Mouse (Mus musculus): ENCODE results near the gene Tmem131l. TPM values are rescaled to one million over a fixed set of nuclear protein-coding genes. Genes with fewer than 3 reads are reported as not detected.
A peak's percentile ranks its signal among the peaks of the same experiment; 100 is the strongest.

The Tmem131l gene
- polyA plus RNA-seq, 1 experiment from 2014 or later, result 89.0 TPM

DNA sequence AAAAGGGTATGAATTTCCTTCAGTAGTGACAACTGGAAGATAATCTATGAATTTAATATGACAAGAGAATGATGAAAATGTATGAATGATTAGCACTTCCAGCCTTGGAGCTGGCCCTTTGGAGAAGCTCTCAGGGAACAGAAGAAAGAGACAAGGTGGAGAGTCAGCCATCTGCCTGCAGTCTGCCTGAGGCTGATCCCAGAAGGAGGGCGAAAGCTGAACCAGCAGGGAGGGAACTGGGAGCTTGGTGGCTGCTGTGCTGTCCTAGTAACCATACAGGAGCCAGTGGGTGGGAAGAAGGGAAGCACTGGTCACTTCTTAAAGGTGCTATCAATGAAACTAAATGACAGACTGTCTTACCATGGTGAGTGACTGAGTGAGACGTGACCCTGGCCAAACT, 74.6 kb downstream of the Tmem131l start:
- ATAC-seq (ENCODE audit: low FRiP score), result no peak
- WGBS, result 69% methylated on average over 2 of the region's 2 CpGs
- H3K4me2 ChIP-seq (replicated peaks; ENCODE audit: low read depth, low read length), result no peak overlapping the region

GRCm38 (mm10) chr3:83963705-83964104, 76.3 kb downstream of the Tmem131l start:
- H3K27me3 ChIP-seq (ENCODE audit: control insufficient read depth, insufficient read depth, low read length), result no peaks in the 10 kb centered on the region
- no peak overlapping the region for H3K4me2 ChIP-seq (replicated peaks; ENCODE audit: low read depth, low read length)
- H3K4me1 ChIP-seq (replicated peaks; ENCODE audit: control insufficient read depth, insufficient read depth, low read length), result no peaks in the 10 kb centered on the region
- no peaks in the 10 kb centered on the region for H3K9me3 ChIP-seq (ENCODE audit: control insufficient read depth, low read length)
- no peak overlapping the region for H3K4me3 ChIP-seq (ENCODE audit: low read depth, low read length)
- 83% methylated on average over 5 of the region's 5 CpGs for WGBS
- H3K36me3 ChIP-seq (ENCODE audit: control insufficient read depth, insufficient read depth, low read length), result peaks cover 8% of the 10 kb centered on the region; the same call in 1 of the 2 replicates
- H3K27ac ChIP-seq (ENCODE audit: low read depth, low read length), result no peak overlapping the region
- ATAC-seq (ENCODE audit: low FRiP score) (no peak), DNase-seq (ENCODE audit: low spot score) (no peak)
- no peak overlapping the region for H3K9ac ChIP-seq (ENCODE audit: low read depth, low read length)

More for the DNA sequence above, 74.6 kb downstream of the Tmem131l start:
- Histone ChIP-seq H3K27ac (ENCODE audit: low read depth, low read length) (0 out of 2 replicates have a peak overlapping the region, but pooled peaks have one; percentile 13), H3K4me3 (ENCODE audit: low read depth, low read length) (no peak overlapping the region), H3K9me3 (ENCODE audit: control insufficient read depth, low read length) (no peaks in the 10 kb centered on the region), H3K27me3 (ENCODE audit: control insufficient read depth, insufficient read depth, low read length) (no peaks in the 10 kb centered on the region), H3K4me1 (replicated peaks; ENCODE audit: control insufficient read depth, insufficient read depth, low read length) (no peaks in the 10 kb centered on the region; the same call in 1 of the 2 replicates), H3K36me3 (ENCODE audit: control insufficient read depth, insufficient read depth, low read length) (0 out of 2 replicates have a peak, but pooled peaks cover 3% of the 10 kb centered on the region), H3K9ac (ENCODE audit: low read depth, low read length) (no peak overlapping the region)
- no peak for DNase-seq (ENCODE audit: low spot score)

- H3K4me2 ChIP-seq (replicated peaks; ENCODE audit: low read depth, low read length), result no peak overlapping the region
- DNase-seq (ENCODE audit: low spot score), result no peak
- H3K4me1 ChIP-seq (replicated peaks; ENCODE audit: control insufficient read depth, insufficient read depth, low read length), result no peaks in the 10 kb centered on the region
- no peak for ATAC-seq (ENCODE audit: low FRiP score)
- H3K27me3 ChIP-seq (ENCODE audit: control insufficient read depth, insufficient read depth, low read length), result no peaks in the 10 kb centered on the region
- no peaks in the 10 kb centered on the region for H3K9me3 ChIP-seq (ENCODE audit: control insufficient read depth, low read length)
- no peak overlapping the region for H3K27ac ChIP-seq (ENCODE audit: low read depth, low read length)
- no peak overlapping the region for H3K9ac ChIP-seq (ENCODE audit: low read depth, low read length)
- WGBS, result 75% methylated on average over 3 of the region's 3 CpGs
- H3K4me3 ChIP-seq (ENCODE audit: low read depth, low read length), result no peak overlapping the region
- H3K36me3 ChIP-seq (ENCODE audit: control insufficient read depth, insufficient read depth, low read length), result peaks cover 8% of the 10 kb centered on the region; the same call in 1 of the 2 replicates
These were observed 77.4 kb downstream of the Tmem131l start for GRCm38 (mm10) chr3:83962571-83962970.

DNA sequence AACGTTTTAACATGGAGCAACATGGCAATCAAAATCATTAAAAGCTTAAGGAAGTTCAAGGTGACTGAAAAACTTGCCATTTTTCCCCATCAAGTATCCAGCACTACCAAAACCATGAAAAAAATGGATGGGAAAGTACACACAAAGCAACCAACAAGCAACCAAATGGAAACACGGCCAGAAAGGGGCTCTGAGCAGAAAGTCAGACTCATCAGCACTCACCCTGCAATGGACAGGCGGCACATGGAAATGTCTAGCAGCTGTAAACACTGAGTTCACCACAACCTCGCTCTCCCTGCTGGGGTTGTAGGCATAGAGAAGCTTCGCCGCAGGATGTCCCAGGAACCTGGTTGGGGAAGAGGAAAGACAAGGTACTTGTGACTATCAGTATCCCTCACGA, 77.9 kb downstream of the Tmem131l start:
- ATAC-seq (ENCODE audit: low FRiP score) (no peak), DNase-seq (ENCODE audit: low spot score) (no peak)
- WGBS, result 86% methylated on average over 7 of the region's 7 CpGs
- no peak overlapping the region for H3K9ac ChIP-seq (ENCODE audit: low read depth, low read length)
- H3K36me3 ChIP-seq (ENCODE audit: control insufficient read depth, insufficient read depth, low read length), result peaks cover 8% of the 10 kb centered on the region; the same call in 1 of the 2 replicates
- no peak overlapping the region for H3K4me3 ChIP-seq (ENCODE audit: low read depth, low read length)
- no peaks in the 10 kb centered on the region for H3K4me1 ChIP-seq (replicated peaks; ENCODE audit: control insufficient read depth, insufficient read depth, low read length)
- no peak overlapping the region for H3K27ac ChIP-seq (ENCODE audit: low read depth, low read length)
- H3K9me3 ChIP-seq (ENCODE audit: control insufficient read depth, low read length), result no peaks in the 10 kb centered on the region
- H3K4me2 ChIP-seq (replicated peaks; ENCODE audit: low read depth, low read length), result no peak overlapping the region
- H3K27me3 ChIP-seq (ENCODE audit: control insufficient read depth, insufficient read depth, low read length), result no peaks in the 10 kb centered on the region

- H3K4me3 ChIP-seq (ENCODE audit: low read depth, low read length), result no peak overlapping the region
- WGBS, result 94% methylated on average over 7 of the region's 7 CpGs
- no peak overlapping the region for H3K27ac ChIP-seq (ENCODE audit: low read depth, low read length)
- no peaks in the 10 kb centered on the region for H3K4me1 ChIP-seq (replicated peaks; ENCODE audit: control insufficient read depth, insufficient read depth, low read length)
- no peaks in the 10 kb centered on the region for H3K9me3 ChIP-seq (ENCODE audit: control insufficient read depth, low read length)
- no peak overlapping the region for H3K4me2 ChIP-seq (replicated peaks; ENCODE audit: low read depth, low read length)
- ATAC-seq (ENCODE audit: low FRiP score) (no peak), DNase-seq (ENCODE audit: low spot score) (no peak)
- no peaks in the 10 kb centered on the region for H3K27me3 ChIP-seq (ENCODE audit: control insufficient read depth, insufficient read depth, low read length)
- peaks cover 8% of the 10 kb centered on the region; the same call in 1 of the 2 replicates for H3K36me3 ChIP-seq (ENCODE audit: control insufficient read depth, insufficient read depth, low read length)
- no peak overlapping the region for H3K9ac ChIP-seq (ENCODE audit: low read depth, low read length)
These were observed 80.9 kb downstream of the Tmem131l start for GRCm38 (mm10) chr3:83958951-83959681.

DNA sequence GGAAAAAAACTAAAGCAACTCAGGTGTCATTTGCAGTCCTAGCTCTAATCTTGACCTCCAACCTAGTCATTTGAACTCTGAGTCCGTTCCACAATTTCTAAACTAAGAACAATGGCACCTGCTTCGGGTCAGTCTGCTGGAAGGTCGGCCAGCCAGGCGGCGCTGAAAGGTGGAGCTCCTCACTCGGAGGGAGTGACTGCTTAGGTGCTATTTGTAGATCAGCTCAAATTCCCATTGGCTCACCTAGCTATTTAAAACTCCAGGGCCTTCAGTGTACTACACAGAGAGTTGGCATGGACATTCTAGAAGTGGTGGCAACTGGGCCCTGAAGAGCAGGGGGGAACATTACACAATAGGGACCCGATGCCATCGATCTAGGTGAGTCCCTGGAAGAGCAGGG, 86.1 kb downstream of the Tmem131l start:
- Histone ChIP-seq H3K4me2 (replicated peaks; ENCODE audit: low read depth, low read length) (no peak overlapping the region), H3K9ac (ENCODE audit: low read depth, low read length) (no peak overlapping the region), H3K27me3 (ENCODE audit: control insufficient read depth, insufficient read depth, low read length) (no peaks in the 10 kb centered on the region), H3K4me3 (ENCODE audit: low read depth, low read length) (no peak overlapping the region), H3K27ac (ENCODE audit: low read depth, low read length) (no peak overlapping the region), H3K4me1 (replicated peaks; ENCODE audit: control insufficient read depth, insufficient read depth, low read length) (no peaks in the 10 kb centered on the region), H3K9me3 (ENCODE audit: control insufficient read depth, low read length) (no peaks in the 10 kb centered on the region), H3K36me3 (ENCODE audit: control insufficient read depth, insufficient read depth, low read length) (peaks cover under 1% of the 10 kb centered on the region; the same call in 1 of the 2 replicates)
- ATAC-seq (ENCODE audit: low FRiP score) (no peak), DNase-seq (ENCODE audit: low spot score) (no peak)
- 90% methylated on average over 8 of the region's 8 CpGs for WGBS

DNA sequence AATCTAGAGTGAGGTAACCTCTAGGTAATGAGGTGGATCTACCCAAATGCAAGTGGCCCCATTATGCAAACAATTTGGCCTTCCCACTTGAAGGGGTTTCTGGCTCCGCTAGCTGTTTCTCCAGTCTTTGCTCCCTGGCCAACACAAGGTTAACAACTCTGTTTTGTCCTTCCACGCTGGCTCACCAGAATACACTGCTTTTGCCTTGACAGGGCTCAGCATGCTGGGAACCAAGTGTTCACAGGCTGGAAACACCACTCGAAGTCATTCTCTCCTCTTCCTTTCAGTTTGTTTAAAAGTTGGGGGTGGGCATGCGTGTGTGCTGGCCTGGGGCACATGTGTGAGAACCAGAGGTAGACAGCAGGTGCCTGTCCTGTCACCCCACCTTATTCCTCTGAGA, 91.2 kb downstream of the Tmem131l start:
- ATAC-seq (ENCODE audit: low FRiP score) (no peak), DNase-seq (ENCODE audit: low spot score) (no peak)
- Histone ChIP-seq H3K4me1 (replicated peaks; ENCODE audit: control insufficient read depth, insufficient read depth, low read length) (no peaks in the 10 kb centered on the region), H3K27me3 (ENCODE audit: control insufficient read depth, insufficient read depth, low read length) (no peaks in the 10 kb centered on the region), H3K9me3 (ENCODE audit: control insufficient read depth, low read length) (no peaks in the 10 kb centered on the region), H3K4me2 (replicated peaks; ENCODE audit: low read depth, low read length) (no peak overlapping the region), H3K27ac (ENCODE audit: low read depth, low read length) (no peak overlapping the region), H3K9ac (ENCODE audit: low read depth, low read length) (no peak overlapping the region), H3K36me3 (ENCODE audit: control insufficient read depth, insufficient read depth, low read length) (no peaks in the 10 kb centered on the region), H3K4me3 (ENCODE audit: low read depth, low read length) (no peak overlapping the region)
- WGBS, result 74% methylated on average over 4 of the region's 4 CpGs

GRCm38 (mm10) chr3:83947476-83948245, 92.3 kb downstream of the Tmem131l start:
- no peak overlapping the region for H3K27ac ChIP-seq (ENCODE audit: low read depth, low read length)
- no peaks in the 10 kb centered on the region for H3K4me1 ChIP-seq (replicated peaks; ENCODE audit: control insufficient read depth, insufficient read depth, low read length)
- H3K27me3 ChIP-seq (ENCODE audit: control insufficient read depth, insufficient read depth, low read length), result no peaks in the 10 kb centered on the region
- ATAC-seq (ENCODE audit: low FRiP score), result no peak
- H3K9me3 ChIP-seq (ENCODE audit: control insufficient read depth, low read length), result no peaks in the 10 kb centered on the region
- H3K4me2 ChIP-seq (replicated peaks; ENCODE audit: low read depth, low read length), result no peak overlapping the region
- WGBS, result 82% methylated on average over 8 of the region's 8 CpGs
- no peak overlapping the region for H3K4me3 ChIP-seq (ENCODE audit: low read depth, low read length)
- DNase-seq (ENCODE audit: low spot score), result no peak
- H3K9ac ChIP-seq (ENCODE audit: low read depth, low read length), result no peak overlapping the region
- H3K36me3 ChIP-seq (ENCODE audit: control insufficient read depth, insufficient read depth, low read length), result no peaks in the 10 kb centered on the region
